8 mouse cellular contexts compared by ENCODE assay signal in the genomic region with DNA sequence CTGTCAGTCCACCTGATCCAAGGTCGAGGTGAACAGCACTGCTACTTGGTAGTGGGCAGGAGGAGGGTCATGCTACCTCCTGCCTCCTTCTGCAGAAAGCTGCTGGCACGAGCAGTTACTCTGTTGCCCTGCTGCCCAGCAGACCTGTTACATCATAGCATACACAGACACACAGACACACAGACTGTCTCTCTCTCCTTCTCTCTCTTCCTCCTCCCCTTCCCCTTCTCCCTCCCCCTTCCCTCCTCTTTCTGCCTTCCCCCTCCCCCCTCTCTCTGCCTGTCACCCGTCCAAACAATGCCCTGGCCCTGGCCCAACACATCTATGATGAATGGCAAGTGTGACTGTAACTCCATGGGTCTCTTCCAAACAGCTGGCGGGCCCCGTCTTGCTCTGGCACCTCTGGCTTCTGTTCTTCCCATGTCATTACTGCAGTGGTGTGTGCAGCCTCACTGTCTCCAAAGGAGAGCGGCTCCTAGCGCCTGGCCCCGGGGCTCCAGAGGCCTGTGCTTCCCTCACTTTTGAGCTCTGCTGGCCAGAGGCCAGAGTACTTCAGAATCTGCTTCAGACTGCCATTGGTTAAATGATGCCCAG. TPM values are rescaled to one million over a fixed set of nuclear protein-coding genes. Genes with fewer than 3 reads are reported as not detected.
DNase-seq lines count a peak whose midpoint lies in the region; ATAC-seq and TF ChIP-seq lines count a peak whose summit lies in the region.

No protein-coding gene starts in this region.

- H3ac ChIP-seq in myocyte (ENCODE audit: control insufficient read depth, insufficient read length) = no peak overlapping the region

- peak; percentile 85 for DNase-seq in heart, adult 11 months
- DNase-seq in heart, adult 8-10 months (ENCODE audit: low spot score) = no peak
- peak; percentile 31 for DNase-seq in ZHBTc4 (ENCODE audit: low read depth, low spot score)
- peak; percentile 74 for DNase-seq in kidney, postnatal 14 days
- DNase-seq in left cerebral cortex, adult 18-20 months (ENCODE audit: low spot score in 2 of 2) = no peak
- no peak for DNase-seq in layer of hippocampus, adult 18-20 months (ENCODE audit: low spot score in 2 of 2)

- no peak overlapping the region for H3K9ac ChIP-seq in heart, embryonic 16.5 days (ENCODE audit: low read length)

- TF ChIP-seq POLR2A in myocyte (IDR thresholded peaks at IDR 0.05; ENCODE audit: insufficient read length, low read depth) = no peak

- peaks cover 9% of the 10 kb centered on the region for H3K4me1 ChIP-seq in heart, embryonic 16.5 days (ENCODE audit: control insufficient read depth, insufficient read depth, low read length)

- WGBS in heart, embryonic 16.5 days = 6% methylated on average over 8 of the region's 8 CpGs

- no peaks in the 10 kb centered on the region for H3K36me3 ChIP-seq in heart, embryonic 16.5 days (ENCODE audit: control insufficient read depth, insufficient read depth)
- H3K36me3 ChIP-seq in myocyte (ENCODE audit: control insufficient read depth, insufficient read depth) = no peaks in the 10 kb centered on the region

- H3K27me3 ChIP-seq in heart, embryonic 16.5 days (ENCODE audit: control insufficient read depth, insufficient read depth, low read length) = no peaks in the 10 kb centered on the region
- H3K27me3 ChIP-seq in myocyte (ENCODE audit: control insufficient read depth, insufficient read depth, insufficient read length) = no peaks in the 10 kb centered on the region

- H3K4me2 ChIP-seq in heart, embryonic 16.5 days (ENCODE audit: low read depth, low read length) = peak overlapping the region; percentile 17
- H3K4me2 ChIP-seq in myocyte (ENCODE audit: low read depth) = peak overlapping the region; percentile 34

- peak; percentile 82 for ATAC-seq in heart, embryonic 16.5 days (replicated peaks; ENCODE audit: extremely low read depth, insufficient read depth, low FRiP score)

- H3K9me3 ChIP-seq in heart, embryonic 16.5 days (replicated peaks; ENCODE audit: control insufficient read depth, low read length) = no peaks in the 10 kb centered on the region

- no peak overlapping the region for H3K27ac ChIP-seq in heart, embryonic 16.5 days (ENCODE audit: low read length)

- H3K4me3 ChIP-seq in heart, embryonic 16.5 days (ENCODE audit: low read length) = no peak overlapping the region
- H3K4me3 ChIP-seq in myocyte = no peak overlapping the region

- H3K79me2 ChIP-seq in myocyte (ENCODE audit: control insufficient read depth, insufficient read depth) = no peaks in the 10 kb centered on the region

TF ChIP-seq in myocyte, 11 proteins besides CTCF, POLR2A, EP300 and RAD21:
- TF ChIP-seq TCF3 (IDR thresholded peaks at IDR 0.05; ENCODE audit: insufficient read length, low read depth) (no peak), MYOD1 (IDR thresholded peaks at IDR 0.05; ENCODE audit: control insufficient read depth in 1 of 3, insufficient read length in 2 of 3, low read depth in 2 of 3) (peak in 1 of 3 experiments; percentile 29)

RNA-seq across cellular contexts. Expression of gene Odc1, which starts 48.6 kb away (rescaled TPM):
- total RNA-seq in heart, adult 8-10 months (2022) = 10 to 100 TPM; 65.7 to 84.1 (median 79.2) TPM
- polyA plus RNA-seq in heart, embryonic 16.5 days (2015; fragmentation: Nextera tagmentation; extraction: Ambion mirVana) = 113 TPM in 2 replicates
- polyA plus RNA-seq in myocyte (2012; fragmentation: generic; extraction: Trizol) = 199 TPM
- 10 to 100 TPM; 65.8 to 77.7 TPM for total RNA-seq in left cerebral cortex, adult 18-20 months (2021)
- total RNA-seq in layer of hippocampus, adult 18-20 months (2021) = 10 to 100 TPM; 69.0 to 75.1 TPM

Comparison
In these comparisons a context has a peak if more than half of its experiments do, and no peak if none do; other contexts are left out.
1. DNase-seq: peak in heart, adult 11 months (single experiment), ZHBTc4 (single experiment) and kidney, postnatal 14 days (single experiment); none in heart, adult 8-10 months (single experiment), left cerebral cortex, adult 18-20 months (0 of 2) and layer of hippocampus, adult 18-20 months (0 of 2).